Mouse (Mus musculus) central nervous system, embryonic 11.5 days (tissue): ENCODE measurements around the gene Hyal6. TPM values are rescaled to one million over a fixed set of nuclear protein-coding genes. Genes with fewer than 3 reads are reported as not detected.

Experiments used
- polyA plus RNA-seq: library from polyadenylated mRNA; depleted of rRNA; stranded (reverse); fragments of >200 nt; gene quantifications from 2 replicates; pipeline ENCODE4 v1.2.3, GENCODE M21; 2012; rRNA removed

Hyal6 gene
- not detected in 2 replicates for polyA plus RNA-seq

GRCm38 (mm10) chr6:24732945-24733344 is at the start of gene Hyal6:
Hyal6 (plus strand) TSS chr6:24733245.

GRCm38 (mm10) chr6:24748029-24748428 is 15.0 kb downstream of the Hyal6 start, which contains the start of gene Hyal4:
Hyal4 (plus strand) TSS chr6:24748329.

GRCm38 (mm10) chr6:24790888-24791287 is 57.8 kb downstream of the Hyal6 start, which contains the start of gene Spam1:
Spam1 (plus strand) TSS chr6:24791188.

Other genes with a start within 250 kb of the Hyal6 start
- gene Iqub, start 218.2 kb upstream of the Hyal6 start, polyA plus RNA-seq: 0.29 and 0.42 TPM in 2 replicates
- 42.7 and 122 TPM in 2 replicates for gene Ndufa5, start 205.2 kb upstream of the Hyal6 start, polyA plus RNA-seq
- gene Asb15, start 205.1 kb upstream of the Hyal6 start, polyA plus RNA-seq: 0.01 TPM in 1 of 2 replicates, not detected in the other
- 0.72 and 1.6 TPM in 2 replicates for gene Lmod2, start 135.5 kb upstream of the Hyal6 start, polyA plus RNA-seq
- gene Wasl, start 68.2 kb upstream of the Hyal6 start, polyA plus RNA-seq: 31.4 and 72.5 TPM in 2 replicates
- not detected in 2 replicates for gene Hyal4, start 15.1 kb downstream of the Hyal6 start, polyA plus RNA-seq
- gene Spam1, start 57.9 kb downstream of the Hyal6 start, polyA plus RNA-seq: not detected in 2 replicates
- gene Hyal5, start 124.8 kb downstream of the Hyal6 start, polyA plus RNA-seq: not detected in 2 replicates
- 1.1 and 1.3 TPM in 2 replicates for gene Tmem229a, start 223.1 kb downstream of the Hyal6 start, polyA plus RNA-seq